Mouse (Mus musculus): Measurements from ENCODE around the gene Cdc20b. TPM values are rescaled to one million over a fixed set of nuclear protein-coding genes. Genes with fewer than 3 reads are reported as not detected.
A peak's percentile ranks its signal among the peaks of the same experiment; 100 is the strongest.

The Cdc20b gene
- 0.92 and 2.1 TPM in 2 replicates for polyA plus RNA-seq (2014; fragmentation: Nextera tagmentation; extraction: Ambion mirVana)

- peak; percentile 43 for ATAC-seq (ENCODE audit: low FRiP score)
Measured at GRCm38 (mm10) chr13:113034950-113035421, at the start of gene Cdc20b. Gene Cdc20b (plus strand): TSS chr13:113035111.

DNA sequence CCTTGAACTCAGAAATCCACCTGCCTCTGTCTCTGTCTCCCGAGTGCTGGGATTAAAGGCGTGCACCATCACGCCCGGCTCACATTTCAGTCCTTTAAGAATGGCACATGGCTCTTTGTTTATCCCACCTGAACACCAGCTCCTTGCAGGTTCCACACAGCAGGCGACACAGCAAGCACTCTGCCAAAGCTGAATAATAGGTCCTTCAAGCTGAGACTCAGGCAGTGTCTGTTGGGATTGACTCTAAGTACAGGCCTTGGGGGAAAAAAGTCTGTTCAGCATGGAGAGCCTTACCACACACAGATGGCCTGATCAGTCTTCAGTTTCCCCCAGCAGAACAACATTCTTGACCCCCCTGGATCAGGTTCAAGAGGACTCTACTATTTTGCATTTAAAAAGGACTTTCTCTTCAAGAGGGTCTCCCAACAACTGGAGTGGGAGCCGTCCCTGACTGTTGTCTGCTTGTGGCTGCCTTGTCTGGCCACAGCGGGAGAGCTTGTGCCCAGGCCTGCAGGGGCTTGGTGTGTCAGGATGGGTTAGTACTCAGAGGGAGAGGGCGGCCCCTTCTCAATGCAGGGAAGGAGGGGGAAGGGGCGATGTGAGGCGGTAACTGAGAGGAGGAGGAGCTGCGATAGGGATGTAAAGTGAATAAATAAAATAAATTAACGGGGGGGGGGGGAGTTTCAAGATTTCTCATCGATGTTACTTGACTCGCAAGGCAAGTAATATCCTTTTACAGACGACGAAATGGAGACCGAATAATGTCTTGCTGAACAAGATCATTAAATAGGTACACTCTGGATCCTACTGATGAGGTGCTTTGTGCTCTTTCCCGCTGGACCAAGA is 49.1 kb upstream of the Cdc20b start:
- Histone ChIP-seq H3K9ac (ENCODE audit: low read depth, low read length) (no peak overlapping the region), H3K4me2 (replicated peaks; ENCODE audit: low read depth, low read length) (0 out of 2 replicates have a peak overlapping the region, but pooled peaks have one; percentile 93), H3K27ac (ENCODE audit: low read depth, low read length) (no peak overlapping the region), H3K4me3 (ENCODE audit: low read depth, low read length) (no peak overlapping the region), H3K27me3 (ENCODE audit: control insufficient read depth, insufficient read depth, low read length) (peaks cover 55% of the 10 kb centered on the region), H3K36me3 (ENCODE audit: control insufficient read depth, insufficient read depth, low read length) (no peaks in the 10 kb centered on the region), H3K4me1 (replicated peaks; ENCODE audit: control insufficient read depth, insufficient read depth, low read length) (peaks cover 16% of the 10 kb centered on the region), H3K9me3 (ENCODE audit: control insufficient read depth, low read length) (no peaks in the 10 kb centered on the region)
- ATAC-seq (ENCODE audit: low FRiP score) (peak; percentile 36; the same call in 1 of the 2 replicates), DNase-seq (ENCODE audit: low spot score) (peak; percentile 58)
- WGBS, result 2% methylated on average over 18 of the region's 18 CpGs

More at GRCm38 (mm10) chr13:113034950-113035421, at the start of gene Cdc20b:
- Histone ChIP-seq H3K4me1 (replicated peaks; ENCODE audit: control insufficient read depth, insufficient read depth, low read length) (peaks cover 7% of the 10 kb centered on the region), H3K9ac (ENCODE audit: low read depth, low read length) (peak within 1 kb of the TSS; percentile 47), H3K4me3 (ENCODE audit: low read depth, low read length) (peak within 1 kb of the TSS; percentile 50), H3K9me3 (ENCODE audit: control insufficient read depth, low read length) (no peaks in the 10 kb centered on the region), H3K27me3 (ENCODE audit: control insufficient read depth, insufficient read depth, low read length) (peaks cover 27% of the 10 kb centered on the region), H3K27ac (ENCODE audit: low read depth, low read length) (no peak within 1 kb of the TSS), H3K4me2 (replicated peaks; ENCODE audit: low read depth, low read length) (peak within 1 kb of the TSS; percentile 97), H3K36me3 (ENCODE audit: control insufficient read depth, insufficient read depth, low read length) (no peaks in the 10 kb centered on the region)
- peak; percentile 62 for DNase-seq (ENCODE audit: low spot score)
- WGBS, result under 1% methylated on average over 46 of the region's 46 CpGs

DNA sequence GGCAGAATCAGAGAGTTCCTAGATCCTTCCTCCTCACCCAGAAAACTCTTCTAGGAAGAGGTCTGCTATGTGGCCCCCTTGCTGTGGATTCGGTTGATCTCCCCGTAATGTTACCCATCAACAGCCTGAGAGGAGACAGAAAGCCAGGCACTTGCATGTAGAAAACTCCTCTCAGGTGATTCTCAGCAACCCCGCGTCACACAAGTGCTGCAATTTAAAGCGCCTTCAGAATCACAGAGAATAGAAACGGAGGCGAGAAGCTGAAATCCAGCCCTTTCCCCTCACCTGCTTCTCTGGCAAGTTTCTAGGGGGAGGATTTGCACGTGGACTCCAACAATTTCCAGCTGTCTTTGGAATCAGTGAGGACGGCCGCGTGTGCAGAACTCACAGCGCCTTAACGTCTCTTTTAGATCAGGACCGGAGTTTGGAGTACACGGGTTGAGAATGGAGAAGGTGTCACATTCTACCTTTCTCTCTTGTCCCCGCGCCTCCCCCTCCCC is 48.4 kb upstream of the Cdc20b start:
- H3K4me1 ChIP-seq (replicated peaks; ENCODE audit: control insufficient read depth, insufficient read depth, low read length), result peaks cover 16% of the 10 kb centered on the region
- no peaks in the 10 kb centered on the region for H3K36me3 ChIP-seq (ENCODE audit: control insufficient read depth, insufficient read depth, low read length)
- under 1% methylated on average over 17 of the region's 17 CpGs for WGBS
- peak overlapping the region; percentile 93; the same call in 1 of the 2 replicates for H3K4me2 ChIP-seq (replicated peaks; ENCODE audit: low read depth, low read length)
- no peak overlapping the region for H3K9ac ChIP-seq (ENCODE audit: low read depth, low read length)
- no peaks in the 10 kb centered on the region for H3K9me3 ChIP-seq (ENCODE audit: control insufficient read depth, low read length)
- DNase-seq (ENCODE audit: low spot score) (peak; percentile 54), ATAC-seq (ENCODE audit: low FRiP score) (no peak)
- no peak overlapping the region for H3K27ac ChIP-seq (ENCODE audit: low read depth, low read length)
- H3K27me3 ChIP-seq (ENCODE audit: control insufficient read depth, insufficient read depth, low read length), result peaks cover 62% of the 10 kb centered on the region
- H3K4me3 ChIP-seq (ENCODE audit: low read depth, low read length), result peak overlapping the region; percentile 42; the same call in 1 of the 2 replicates

GRCm38 (mm10) chr13:112987532-112987943 is 47.4 kb upstream of the Cdc20b start, which contains the start of gene Ccno:
Gene Ccno (plus strand): TSS chr13:112987802.
- Histone ChIP-seq H3K4me1 (replicated peaks; ENCODE audit: control insufficient read depth, insufficient read depth, low read length) (peaks cover 16% of the 10 kb centered on the region), H3K36me3 (ENCODE audit: control insufficient read depth, insufficient read depth, low read length) (no peaks in the 10 kb centered on the region), H3K27ac (ENCODE audit: low read depth, low read length) (no peak within 1 kb of the TSS), H3K9me3 (ENCODE audit: control insufficient read depth, low read length) (no peaks in the 10 kb centered on the region), H3K4me3 (ENCODE audit: low read depth, low read length) (peak within 1 kb of the TSS; percentile 42), H3K9ac (ENCODE audit: low read depth, low read length) (peak within 1 kb of the TSS; percentile 27; the same call in 1 of the 2 replicates), H3K27me3 (ENCODE audit: control insufficient read depth, insufficient read depth, low read length) (peaks cover 66% of the 10 kb centered on the region), H3K4me2 (replicated peaks; ENCODE audit: low read depth, low read length) (peak within 1 kb of the TSS; percentile 93)
- 0% methylated on average over 29 of the region's 47 CpGs for WGBS
- peak; percentile 92 for ATAC-seq (ENCODE audit: low FRiP score)
- DNase-seq (ENCODE audit: low spot score), result peak; percentile 89

- Histone ChIP-seq H3K4me1 (replicated peaks; ENCODE audit: control insufficient read depth, insufficient read depth, low read length) (peaks cover 16% of the 10 kb centered on the region), H3K4me2 (replicated peaks; ENCODE audit: low read depth, low read length) (peak overlapping the region; percentile 93), H3K9me3 (ENCODE audit: control insufficient read depth, low read length) (no peaks in the 10 kb centered on the region), H3K36me3 (ENCODE audit: control insufficient read depth, insufficient read depth, low read length) (no peaks in the 10 kb centered on the region), H3K27ac (ENCODE audit: low read depth, low read length) (no peak overlapping the region), H3K4me3 (ENCODE audit: low read depth, low read length) (peak overlapping the region; percentile 42), H3K27me3 (ENCODE audit: control insufficient read depth, insufficient read depth, low read length) (peaks cover 68% of the 10 kb centered on the region), H3K9ac (ENCODE audit: low read depth, low read length) (peak overlapping the region; percentile 27; the same call in 1 of the 2 replicates)
- DNase-seq (ENCODE audit: low spot score) (no peak), ATAC-seq (ENCODE audit: low FRiP score) (peak; percentile 52)
- under 1% methylated on average over 39 of the region's 39 CpGs for WGBS
Measured at GRCm38 (mm10) chr13:112987991-112988390, 46.9 kb upstream of the Cdc20b start.

DNA sequence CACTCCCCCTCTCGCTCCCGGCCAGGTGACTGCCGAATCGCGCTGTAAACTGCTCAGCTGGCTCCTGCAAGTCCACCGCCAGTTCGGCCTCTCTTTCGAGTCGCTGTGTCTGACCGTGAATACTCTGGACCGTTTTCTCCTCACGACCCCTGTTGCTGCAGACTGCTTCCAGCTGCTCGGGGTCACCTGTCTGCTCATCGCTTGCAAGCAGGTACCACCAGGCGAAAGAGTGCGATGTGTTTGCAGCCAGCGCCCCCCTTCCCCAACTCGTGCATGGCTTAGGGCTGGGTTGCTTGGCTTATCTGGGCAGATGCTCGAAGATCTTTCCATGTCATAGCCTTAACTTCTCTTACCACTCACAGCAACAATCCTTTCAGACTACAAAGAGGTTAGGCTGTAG is 46.0 kb upstream of the Cdc20b start:
- Histone ChIP-seq H3K27ac (ENCODE audit: low read depth, low read length) (no peak overlapping the region), H3K9ac (ENCODE audit: low read depth, low read length) (no peak overlapping the region), H3K4me3 (ENCODE audit: low read depth, low read length) (peak overlapping the region; percentile 42), H3K4me1 (replicated peaks; ENCODE audit: control insufficient read depth, insufficient read depth, low read length) (peaks cover 22% of the 10 kb centered on the region), H3K4me2 (replicated peaks; ENCODE audit: low read depth, low read length) (peak overlapping the region; percentile 93), H3K27me3 (ENCODE audit: control insufficient read depth, insufficient read depth, low read length) (peaks cover 77% of the 10 kb centered on the region), H3K9me3 (ENCODE audit: control insufficient read depth, low read length) (no peaks in the 10 kb centered on the region), H3K36me3 (ENCODE audit: control insufficient read depth, insufficient read depth, low read length) (no peaks in the 10 kb centered on the region)
- ATAC-seq (ENCODE audit: low FRiP score) (no peak), DNase-seq (ENCODE audit: low spot score) (peak; percentile 44)
- WGBS, result under 1% methylated on average over 19 of the region's 19 CpGs

- no peak overlapping the region for H3K27ac ChIP-seq (ENCODE audit: low read depth, low read length)
- H3K4me2 ChIP-seq (replicated peaks; ENCODE audit: low read depth, low read length), result no peak overlapping the region
- peaks cover 83% of the 10 kb centered on the region for H3K27me3 ChIP-seq (ENCODE audit: control insufficient read depth, insufficient read depth, low read length)
- ATAC-seq (ENCODE audit: low FRiP score) (no peak), DNase-seq (ENCODE audit: low spot score) (peak; percentile 50)
- H3K9ac ChIP-seq (ENCODE audit: low read depth, low read length), result no peak overlapping the region
- no peaks in the 10 kb centered on the region for H3K9me3 ChIP-seq (ENCODE audit: control insufficient read depth, low read length)
- peaks cover 24% of the 10 kb centered on the region for H3K4me1 ChIP-seq (replicated peaks; ENCODE audit: control insufficient read depth, insufficient read depth, low read length)
- no peaks in the 10 kb centered on the region for H3K36me3 ChIP-seq (ENCODE audit: control insufficient read depth, insufficient read depth, low read length)
- 2% methylated on average over 23 of the region's 23 CpGs for WGBS
- peak overlapping the region; percentile 8; the same call in 1 of the 2 replicates for H3K4me3 ChIP-seq (ENCODE audit: low read depth, low read length)
Measured at GRCm38 (mm10) chr13:112989541-112989940, 45.4 kb upstream of the Cdc20b start.

GRCm38 (mm10) chr13:112990346-112990745 is 44.6 kb upstream of the Cdc20b start:
- 16% methylated on average over 4 of the region's 4 CpGs for WGBS
- H3K4me3 ChIP-seq (ENCODE audit: low read depth, low read length), result no peak overlapping the region
- H3K4me1 ChIP-seq (replicated peaks; ENCODE audit: control insufficient read depth, insufficient read depth, low read length), result peaks cover 24% of the 10 kb centered on the region
- H3K36me3 ChIP-seq (ENCODE audit: control insufficient read depth, insufficient read depth, low read length), result no peaks in the 10 kb centered on the region
- no peak overlapping the region for H3K9ac ChIP-seq (ENCODE audit: low read depth, low read length)
- DNase-seq (ENCODE audit: low spot score) (peak; percentile 34), ATAC-seq (ENCODE audit: low FRiP score) (no peak)
- no peaks in the 10 kb centered on the region for H3K9me3 ChIP-seq (ENCODE audit: control insufficient read depth, low read length)
- peaks cover 89% of the 10 kb centered on the region for H3K27me3 ChIP-seq (ENCODE audit: control insufficient read depth, insufficient read depth, low read length)
- no peak overlapping the region for H3K27ac ChIP-seq (ENCODE audit: low read depth, low read length)
- no peak overlapping the region for H3K4me2 ChIP-seq (replicated peaks; ENCODE audit: low read depth, low read length)

Data from hindbrain, embryonic 11.5 days (tissue).